Mouse (Mus musculus) T-helper 17 cell (primary cell): ENCODE data around the gene Fhit.

ENCODE experiments used
- in situ Hi-C, 2 experiments: fragments of 300-600 bp; cut with MboI, MseI; formaldehyde crosslinking; loops; 1 replicate in 1 of 2; 2 replicates in 1 of 2; pipeline ENCODE4 v1.15.1; 2025; ENCODE audit warnings: high pct_unique_total_duplicates in 2 of 2

Gene Fhit

DNA sequence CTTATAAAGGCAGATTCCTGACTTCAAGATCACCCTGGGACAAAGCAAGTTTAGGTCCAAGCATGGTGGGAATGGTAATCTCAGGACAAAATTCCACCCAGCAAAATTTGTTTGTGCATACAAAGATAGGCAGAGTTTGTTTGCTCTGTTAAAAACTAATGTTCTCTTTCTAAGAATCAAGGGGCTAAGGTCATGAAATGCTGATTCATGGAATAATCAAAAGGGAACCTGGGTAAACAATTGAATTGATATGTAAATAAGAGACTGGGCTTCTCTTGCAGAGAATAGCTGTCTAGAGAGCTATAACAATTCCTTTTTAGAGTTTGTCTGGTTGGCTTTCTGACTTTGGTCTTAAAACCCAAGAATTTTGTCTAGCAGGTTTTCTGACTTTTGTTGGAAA, 647.8 kb downstream of the Fhit start:
- in situ Hi-C loops = no loop called here

- in situ Hi-C loops = no loop called here
Observed at GRCm38 (mm10) chr14:10509252-10509651, 652.6 kb downstream of the Fhit start.

- in situ Hi-C loops = no loop called here
Observed at GRCm38 (mm10) chr14:10507560-10507959, 654.3 kb downstream of the Fhit start.

DNA sequence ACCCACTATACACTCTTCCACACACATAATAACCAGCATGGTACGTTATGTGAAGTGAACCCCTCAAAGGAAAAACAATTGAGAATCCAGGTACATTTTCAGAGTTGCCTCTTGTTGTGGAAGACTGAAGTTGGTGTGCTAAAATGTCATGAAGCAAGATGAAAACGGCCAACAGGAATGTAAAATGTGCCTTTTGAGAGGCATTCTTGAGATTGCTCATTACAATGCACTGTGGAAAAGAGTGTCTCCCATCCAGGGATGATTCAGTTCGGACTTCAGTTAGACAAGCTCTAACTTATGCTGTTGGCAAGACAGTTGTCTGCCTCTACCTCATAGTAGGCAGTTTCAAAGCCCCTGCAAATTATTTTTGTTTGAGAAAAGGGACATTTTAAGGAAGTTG, 676.0 kb downstream of the Fhit start:
- in situ Hi-C loops = no loop called here

- in situ Hi-C loops = no loop called here
Observed at GRCm38 (mm10) chr14:10482851-10483613, 678.8 kb downstream of the Fhit start.

GRCm38 (mm10) chr14:10481370-10481769, 680.5 kb downstream of the Fhit start:
- in situ Hi-C loops = no loop called here

DNA sequence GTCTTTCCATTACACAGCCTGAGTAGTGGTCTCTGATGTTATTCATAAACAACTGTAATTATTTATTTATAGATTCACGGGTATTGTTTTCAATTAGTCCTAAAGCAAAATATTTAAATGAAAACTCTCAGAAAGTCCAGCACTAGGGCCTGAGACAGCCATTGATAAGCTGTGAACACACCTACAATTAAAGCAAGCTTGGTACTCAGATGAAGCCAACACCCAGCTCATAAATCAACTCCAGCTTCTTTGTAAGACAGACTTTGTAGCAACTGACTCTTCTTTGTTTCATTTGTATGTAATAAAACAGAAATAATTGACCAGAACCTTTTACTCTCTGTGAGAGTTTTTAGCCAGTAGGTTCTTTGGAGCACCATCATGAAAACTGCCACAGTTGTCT, 681.2 kb downstream of the Fhit start:
- in situ Hi-C loops = no loop called here

GRCm38 (mm10) chr14:10453001-10453861, 708.6 kb downstream of the Fhit start:
- in situ Hi-C loops = no loop called here

- in situ Hi-C loops = no loop called here
Observed at GRCm38 (mm10) chr14:10452234-10452633, 709.6 kb downstream of the Fhit start.

GRCm38 (mm10) chr14:10445360-10445759, 716.5 kb downstream of the Fhit start:
- in situ Hi-C loops = loop anchor here in 1 of 2 experiments (5.0 to 25.0 kb wide), 2 partner anchors 48 to 1842 kb away; partner anchors contain the start of genes 3830406C13Rik and Gm49355

DNA sequence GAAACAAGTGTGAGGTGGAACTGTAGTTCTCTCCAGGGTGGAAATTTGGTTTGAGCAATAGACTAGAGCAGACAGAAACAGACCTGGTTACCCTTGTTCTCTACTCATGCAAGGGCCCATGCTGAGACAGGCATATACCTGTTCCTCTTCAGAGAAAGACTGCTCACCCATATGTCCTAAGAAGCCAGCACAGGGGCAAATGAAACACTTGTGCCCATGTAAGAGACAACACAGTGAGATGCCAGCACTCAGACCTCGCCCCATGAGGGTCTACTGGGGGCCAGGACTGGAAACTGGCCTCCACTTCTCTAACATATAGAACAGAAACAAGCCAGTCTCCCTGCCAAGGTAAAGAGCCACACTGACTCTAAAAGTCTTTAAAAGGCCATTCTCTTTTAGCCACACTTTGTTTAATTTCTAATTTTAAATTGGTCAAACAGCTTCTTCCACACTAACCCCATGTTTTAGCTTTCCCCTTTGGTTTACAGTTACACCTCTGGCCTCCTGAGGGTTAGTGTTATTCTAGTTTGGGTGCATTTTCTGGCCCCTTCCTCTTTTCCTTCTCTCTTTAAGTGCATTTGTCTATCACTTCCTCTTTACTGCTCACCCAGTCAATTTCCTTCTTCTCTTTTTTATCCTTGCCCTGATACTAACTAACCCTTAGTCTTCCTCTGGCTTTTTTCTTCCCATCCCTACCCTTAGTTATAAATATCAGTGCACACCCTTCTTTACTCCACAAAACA, 722.7 kb downstream of the Fhit start:
- in situ Hi-C loops = loop anchor here in 1 of 2 experiments (25.0 kb wide), 1 partner anchor 1848 kb away; the partner anchor contains the start of genes 3830406C13Rik and Gm49355

DNA sequence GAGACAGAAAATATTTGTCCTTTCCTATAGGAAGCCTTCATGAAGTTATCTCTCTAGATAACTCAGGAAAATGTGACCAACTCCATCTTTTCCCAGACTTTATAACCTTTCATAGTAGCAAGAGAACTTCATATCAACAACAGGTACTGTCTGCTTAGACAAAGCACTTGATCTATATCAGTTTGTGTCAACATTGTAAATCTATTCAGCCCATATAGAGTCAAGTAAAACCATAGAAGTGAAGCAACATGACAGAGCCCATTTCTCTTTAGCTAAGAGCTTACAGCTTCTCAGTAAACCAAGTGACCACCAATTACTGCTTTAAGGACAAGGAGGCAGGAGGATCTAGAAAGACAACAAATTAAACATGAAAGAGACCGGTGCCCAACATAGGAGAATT, 725.6 kb downstream of the Fhit start:
- in situ Hi-C loops = loop anchor here in 1 of 2 experiments (25.0 kb wide), 1 partner anchor 1851 kb away; the partner anchor contains the start of genes 3830406C13Rik and Gm49355

DNA sequence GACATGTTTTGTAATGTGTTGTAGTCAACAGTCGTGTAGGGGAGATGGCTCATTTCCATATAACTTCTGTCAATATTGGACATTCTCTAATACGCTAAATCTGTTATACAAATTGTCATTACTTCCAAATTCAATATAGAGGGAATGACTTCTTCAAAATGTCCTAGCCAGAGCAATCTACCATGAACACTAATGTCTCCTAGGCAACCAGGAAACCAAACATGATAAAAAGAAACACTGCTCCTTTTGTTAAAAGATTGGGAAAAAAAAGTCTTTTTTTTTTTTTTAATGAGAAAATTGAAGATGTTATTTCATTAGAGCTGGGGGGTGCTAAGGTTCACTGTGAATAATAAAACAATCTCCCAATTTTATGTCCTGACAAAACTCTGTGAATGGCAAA, 729.3 kb downstream of the Fhit start:
- in situ Hi-C loops = loop anchor here in 1 of 2 experiments (25.0 kb wide), 1 partner anchor 1855 kb away; the partner anchor contains the start of genes 3830406C13Rik and Gm49355

GRCm38 (mm10) chr14:10430396-10431000, 731.3 kb downstream of the Fhit start:
- in situ Hi-C loops = loop anchor here in 1 of 2 experiments (25.0 kb wide), 1 partner anchor 1857 kb away; the partner anchor contains the start of genes 3830406C13Rik and Gm49355

DNA sequence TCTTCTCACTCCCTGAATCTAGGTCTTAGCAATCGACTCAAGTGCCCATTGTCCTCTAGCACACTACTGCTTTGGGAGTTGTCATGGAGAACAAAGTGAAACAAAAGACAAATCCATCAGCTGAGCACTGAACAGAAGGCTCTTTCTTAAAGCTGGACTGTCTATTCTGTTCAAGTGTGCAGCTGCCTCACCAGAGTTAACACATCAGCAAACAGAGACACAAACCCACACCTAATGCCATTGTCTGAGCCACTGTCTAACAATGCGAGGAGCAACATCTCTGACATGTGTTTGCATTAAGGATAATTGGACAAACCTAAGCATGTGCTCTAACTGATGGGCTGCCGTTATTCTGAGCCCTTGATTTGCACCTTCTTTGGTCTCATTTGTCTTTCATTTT, 738.3 kb downstream of the Fhit start:
- in situ Hi-C loops = no loop called here

DNA sequence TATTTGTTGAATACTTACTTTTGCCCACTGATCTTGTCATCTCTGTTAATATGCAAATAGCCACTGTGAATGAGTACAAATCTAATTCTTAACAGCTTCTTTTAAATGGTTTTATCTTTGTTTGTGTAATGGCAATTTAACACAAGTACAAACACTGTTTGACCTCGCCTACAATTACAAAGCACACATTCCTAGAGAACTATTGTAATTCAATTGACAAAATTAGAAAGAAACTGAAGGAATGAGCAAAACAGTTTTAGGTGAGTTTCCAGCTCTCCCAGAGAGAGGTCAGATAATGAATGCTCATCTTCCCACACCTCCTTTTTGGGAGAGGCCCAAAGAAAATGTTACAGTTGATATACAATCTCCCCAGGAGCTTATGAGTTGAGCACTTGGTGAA, 739.6 kb downstream of the Fhit start:
- in situ Hi-C loops = no loop called here

DNA sequence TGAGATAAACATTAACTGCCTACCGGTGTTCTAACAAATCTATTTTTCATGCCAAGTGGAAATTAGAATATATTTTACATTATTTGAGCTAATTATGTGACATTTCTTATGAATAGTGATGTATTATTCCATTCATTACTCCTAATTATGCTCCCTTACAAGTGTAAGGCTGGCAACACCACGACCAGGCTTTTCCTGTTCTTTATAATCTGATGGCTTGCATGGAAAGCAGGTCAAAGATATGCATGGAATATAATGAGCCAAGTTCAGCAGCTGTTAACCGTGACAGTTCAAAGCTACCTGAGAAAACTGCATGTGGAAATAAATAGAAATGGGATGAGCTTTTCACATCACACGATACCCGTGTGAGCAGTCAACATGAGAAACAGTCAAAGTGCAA, 746.8 kb downstream of the Fhit start:
- in situ Hi-C loops = no loop called here

DNA sequence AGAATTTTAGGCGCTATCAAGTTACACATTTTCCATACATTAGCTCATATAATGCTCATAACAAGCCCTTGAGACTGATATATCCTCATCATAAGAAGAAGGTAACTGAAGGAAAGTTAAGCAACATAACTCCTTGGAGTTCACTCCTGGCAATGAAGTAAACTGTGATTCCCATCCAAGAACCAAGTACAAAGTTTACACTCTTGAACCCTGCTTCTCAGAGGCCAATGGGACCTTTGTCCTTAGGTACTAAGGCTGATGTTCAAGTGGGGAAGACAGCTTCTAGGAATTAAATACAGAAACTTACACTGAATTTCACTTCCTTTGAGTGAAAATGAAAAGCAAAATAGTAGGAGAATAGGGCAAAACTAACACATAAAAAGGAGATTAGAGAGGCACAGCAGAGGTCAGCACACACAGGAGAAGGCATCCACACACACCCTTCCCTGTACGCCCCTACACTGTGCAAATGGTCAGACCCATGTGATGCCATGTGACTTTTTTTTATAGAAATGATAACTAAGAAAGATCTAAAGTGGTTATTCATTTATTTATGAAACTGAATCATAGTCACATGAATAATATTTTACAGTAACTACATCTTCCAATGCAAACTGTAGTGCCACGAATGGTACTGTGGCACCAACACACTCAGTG, 752.4 kb downstream of the Fhit start:
- in situ Hi-C loops = no loop called here

DNA sequence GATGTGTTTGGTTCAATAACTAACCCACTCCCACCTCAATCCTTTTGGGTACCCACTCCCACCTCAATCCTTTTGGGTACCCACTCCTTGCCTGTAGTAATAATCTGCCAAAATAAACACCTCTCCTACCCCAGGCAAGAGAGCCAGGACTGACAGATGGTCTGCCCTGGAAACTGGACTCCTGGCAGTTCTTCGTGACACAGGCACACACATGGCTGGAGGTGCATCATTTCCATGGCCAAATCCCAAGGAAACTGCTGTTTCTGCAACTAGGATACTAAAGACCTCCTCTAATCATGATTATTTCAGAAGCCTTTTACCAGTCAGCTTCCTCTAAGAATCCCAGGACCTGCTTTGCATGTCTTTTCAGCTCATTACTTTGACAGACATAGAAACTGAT, 756.5 kb downstream of the Fhit start:
- in situ Hi-C loops = no loop called here
